Mouse (Mus musculus) cerebellum, adult 18-20 months (tissue): ENCODE results near the gene Kif2a.
A peak's percentile ranks its signal among the peaks of the same experiment; 100 is the strongest.
"Not testable (repeated sequence)": the region's sequence is repeated elsewhere in the genome, so short reads cannot be mapped to it uniquely, and the experiment has no call there.

ENCODE experiments used
- DNase-seq, 2 experiments: peaks; one replicate each; pipeline ENCODE4 v3.0.0; 2021

The Kif2a gene

DNA sequence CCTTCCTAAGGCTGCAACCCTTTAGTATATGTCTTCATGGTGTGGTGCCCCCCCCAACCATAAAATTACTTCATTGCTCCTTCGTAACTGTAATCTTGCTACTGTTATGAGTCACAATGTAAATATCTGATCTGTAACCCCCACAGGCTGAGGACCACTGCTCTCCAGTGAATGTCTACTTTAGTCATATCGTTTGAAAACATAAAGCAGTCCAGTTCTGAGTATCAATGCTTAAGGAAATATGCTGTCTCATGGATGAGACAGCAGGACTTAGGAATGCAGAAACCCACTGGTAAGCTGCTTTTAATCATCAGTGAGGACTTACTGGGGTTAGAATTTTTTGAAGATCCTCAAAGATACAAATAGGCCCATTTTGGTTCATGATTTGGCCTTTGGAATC, 2.5 kb downstream of the Kif2a start:
- DNase-seq = no peak

DNA sequence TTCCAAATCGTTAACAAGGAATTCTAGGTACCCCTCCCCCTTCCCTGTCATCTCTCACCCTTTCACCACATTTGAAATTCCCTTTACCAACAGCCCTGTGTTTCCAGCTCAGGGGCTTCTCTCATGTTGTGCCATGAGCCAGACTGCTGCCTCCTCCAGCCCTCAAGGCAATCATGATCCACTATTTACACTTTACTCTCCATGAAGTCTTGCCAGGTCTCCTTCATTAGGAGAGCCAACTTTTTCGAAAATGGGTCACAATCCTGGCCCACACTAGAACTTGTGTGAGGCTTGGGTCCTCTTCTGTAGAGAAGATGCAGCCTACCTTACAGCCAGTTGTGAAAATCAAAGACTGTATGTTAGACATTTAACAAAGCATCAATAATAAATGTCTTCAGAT, 8.0 kb downstream of the Kif2a start:
- DNase-seq = no peak

DNA sequence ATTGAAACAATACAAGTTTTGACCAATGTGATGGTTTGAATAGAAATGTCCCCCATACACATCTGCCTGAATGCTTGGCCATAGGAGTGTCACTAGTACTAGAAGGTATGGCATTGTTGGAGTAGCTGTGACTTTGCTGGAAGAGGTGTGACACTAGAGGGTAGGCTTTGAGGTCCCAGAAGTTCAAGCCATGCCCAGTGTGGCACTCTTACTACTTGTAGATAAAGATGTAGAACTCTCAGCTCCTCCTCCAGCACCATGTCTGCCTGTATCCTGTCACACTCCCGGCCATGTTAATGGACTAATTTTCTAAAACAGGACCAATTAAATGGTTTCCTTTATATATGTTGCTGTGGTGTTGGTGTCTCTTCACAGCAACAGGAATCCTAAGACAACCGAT, 10.3 kb downstream of the Kif2a start:
- no peak for DNase-seq

DNA sequence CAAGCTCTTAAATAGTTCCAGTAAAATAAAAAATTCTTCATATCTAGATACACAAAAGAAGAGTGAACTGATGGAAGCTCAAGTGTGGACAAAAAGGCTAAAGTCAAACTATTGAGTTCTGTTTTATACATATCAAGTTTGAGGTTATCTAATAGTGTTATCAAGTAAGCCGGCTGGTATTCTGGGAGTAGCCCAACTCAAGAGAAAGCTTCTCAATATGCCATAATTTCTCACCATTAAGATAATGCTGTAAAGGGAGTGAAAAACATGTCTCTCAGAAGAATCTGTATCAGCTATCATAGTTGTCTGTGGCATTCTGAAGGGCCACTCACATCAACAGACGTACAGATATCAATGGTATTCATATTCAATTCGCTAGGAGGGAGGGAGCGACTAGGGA, 13.8 kb downstream of the Kif2a start:
- DNase-seq = no peak

DNA sequence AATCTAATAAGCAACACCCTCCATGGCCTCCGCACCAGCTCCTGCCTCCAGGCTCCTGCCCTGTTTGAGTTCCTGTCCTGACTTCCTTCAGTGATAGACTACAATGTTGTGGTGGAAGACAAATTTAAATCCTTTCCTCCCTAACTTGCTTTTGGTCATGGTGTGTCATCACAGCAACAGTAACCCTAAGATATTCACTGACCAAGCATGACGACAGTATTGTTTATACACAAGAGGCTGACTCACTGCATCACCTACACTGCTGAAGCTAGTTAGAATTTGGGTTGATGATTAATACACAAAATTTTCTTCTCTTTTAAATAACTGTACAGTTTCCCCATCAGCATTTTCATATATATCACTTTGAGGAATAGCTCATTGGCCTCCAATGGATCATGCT, 18.7 kb downstream of the Kif2a start:
- no peak for DNase-seq

DNA sequence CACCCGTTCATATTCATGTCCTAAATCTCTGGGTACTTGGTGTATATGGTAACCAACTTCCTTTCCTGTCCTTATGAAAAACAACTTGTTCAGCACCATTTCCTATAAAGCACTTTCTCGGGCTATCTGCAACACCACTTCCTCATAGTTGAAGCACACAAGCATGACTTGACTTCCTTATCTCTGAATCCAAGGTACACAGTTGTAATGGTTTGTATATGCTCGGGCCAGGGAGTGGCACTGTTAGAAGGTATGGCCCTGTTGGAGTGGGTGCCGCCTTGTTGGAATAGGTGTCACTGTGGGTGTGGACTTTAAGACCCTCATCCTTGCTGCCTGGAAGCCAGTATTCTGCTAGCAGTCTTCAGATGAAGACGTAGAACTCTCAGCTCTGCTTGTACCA, 23.3 kb downstream of the Kif2a start:
- DNase-seq = no peak

DNA sequence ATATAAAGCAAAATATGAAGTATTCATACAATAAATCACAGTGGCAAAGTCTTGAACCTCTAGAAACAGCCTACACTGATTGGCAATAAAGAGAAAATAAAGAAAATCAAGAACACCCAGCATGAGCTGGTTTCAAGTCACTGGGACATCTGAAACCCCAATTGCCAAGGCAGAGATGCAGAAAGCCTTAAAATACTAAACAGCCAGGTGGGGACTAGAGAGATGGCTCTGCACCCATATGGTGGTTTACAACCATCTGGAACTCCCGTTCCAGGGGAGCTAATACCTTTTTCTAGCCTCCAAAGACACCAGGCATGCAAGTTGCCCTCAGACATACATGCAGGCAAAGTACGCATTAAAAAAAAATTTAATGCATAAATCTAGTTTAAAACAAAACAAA, 23.9 kb downstream of the Kif2a start:
- DNase-seq = peak; percentile 37 to 53

DNA sequence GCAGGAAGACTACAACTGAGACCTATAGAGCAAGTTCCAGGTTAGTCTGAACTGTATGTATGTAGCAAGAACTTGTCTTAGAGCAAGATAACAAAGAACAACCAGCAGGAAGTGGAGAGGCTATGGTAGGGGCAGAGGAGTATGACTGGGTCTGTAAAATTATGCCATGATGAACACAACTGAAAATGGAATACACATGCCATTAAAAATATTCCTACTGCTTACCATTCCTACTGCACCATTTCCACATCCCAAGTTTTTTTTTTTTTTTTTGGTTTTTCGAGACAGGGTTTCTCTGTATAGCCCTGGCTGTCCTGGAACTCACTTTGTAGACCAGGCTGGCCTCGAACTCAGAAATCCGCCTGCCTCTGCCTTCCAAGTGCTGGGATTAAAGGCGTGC, 24.4 kb downstream of the Kif2a start:
- DNase-seq = not testable (repeated sequence)

DNA sequence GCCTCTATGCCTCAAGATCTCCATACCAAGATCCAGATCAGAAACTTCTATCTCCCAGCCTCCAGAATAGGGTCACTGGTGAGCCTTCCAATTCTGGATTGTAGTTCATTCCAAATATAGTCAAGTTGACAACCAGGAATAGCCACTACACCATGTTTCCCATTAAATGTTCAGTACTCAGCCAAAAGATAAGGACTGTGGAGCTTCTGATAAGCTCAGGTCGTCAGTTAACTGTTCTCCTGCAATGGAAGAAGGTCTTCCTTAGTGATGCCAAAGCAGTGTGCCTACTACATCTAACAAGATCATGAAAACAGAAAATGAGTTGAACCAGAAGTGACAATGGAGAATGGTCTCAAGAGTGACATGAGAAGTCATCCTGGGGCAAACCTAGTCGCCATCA, 25.0 kb downstream of the Kif2a start:
- no peak for DNase-seq

DNA sequence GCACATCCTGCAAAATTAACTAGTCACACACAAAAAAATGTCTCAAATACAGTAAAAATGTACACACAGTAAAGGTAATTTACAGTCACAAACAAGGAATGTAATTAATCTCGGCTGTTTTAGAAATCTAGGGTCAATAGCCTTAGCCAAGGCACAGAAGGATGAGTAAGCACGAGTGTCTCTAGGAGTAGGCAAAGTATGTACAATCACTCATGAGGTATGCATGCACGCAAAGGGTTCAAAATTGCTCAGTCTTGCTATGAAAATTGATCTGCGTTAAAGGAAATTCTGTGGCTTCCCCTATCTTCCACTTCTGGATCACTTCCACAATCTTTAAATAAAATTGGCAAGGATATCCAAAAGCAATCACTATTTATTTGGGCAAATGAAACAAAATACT, 60.4 kb downstream of the Kif2a start:
- DNase-seq = no peak

DNA sequence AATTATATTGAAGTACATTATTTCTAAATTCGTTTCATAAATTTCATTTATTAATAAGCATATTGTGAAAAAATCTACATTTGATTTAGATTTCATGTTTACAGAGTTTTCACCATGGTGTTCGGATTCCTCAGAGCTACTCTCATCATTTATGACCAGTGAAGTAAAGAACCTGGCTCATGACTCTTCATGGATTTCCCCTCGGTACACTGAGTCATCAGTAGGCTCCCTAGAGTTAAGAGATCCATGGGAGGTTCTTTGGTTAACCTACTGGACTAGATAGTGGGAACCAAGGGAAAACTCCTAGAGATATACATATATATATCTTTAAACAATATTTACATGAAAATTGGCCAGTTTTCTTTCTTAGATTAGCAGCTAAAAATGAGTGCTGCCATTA, 61.4 kb downstream of the Kif2a start:
- no peak for DNase-seq

DNA sequence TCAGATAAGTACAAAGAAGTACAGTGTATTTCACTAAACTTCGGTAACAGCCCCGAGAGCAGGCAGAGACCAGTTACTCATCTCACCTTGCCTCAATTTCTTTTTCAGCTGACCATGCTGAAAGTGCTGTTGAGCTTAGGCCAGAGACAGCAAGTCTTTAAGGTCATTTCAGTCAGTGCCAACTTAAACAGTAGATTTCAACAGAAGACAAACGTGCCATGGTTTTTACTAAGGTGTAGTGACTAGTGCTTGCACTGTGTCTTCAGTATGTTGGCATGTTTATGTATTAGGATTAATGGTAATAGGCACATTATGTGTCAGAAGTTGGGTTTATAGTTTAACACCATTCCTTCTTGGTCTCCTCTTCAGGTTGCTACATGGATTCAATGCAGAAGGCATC, 63.6 kb downstream of the Kif2a start:
- no peak for DNase-seq

DNA sequence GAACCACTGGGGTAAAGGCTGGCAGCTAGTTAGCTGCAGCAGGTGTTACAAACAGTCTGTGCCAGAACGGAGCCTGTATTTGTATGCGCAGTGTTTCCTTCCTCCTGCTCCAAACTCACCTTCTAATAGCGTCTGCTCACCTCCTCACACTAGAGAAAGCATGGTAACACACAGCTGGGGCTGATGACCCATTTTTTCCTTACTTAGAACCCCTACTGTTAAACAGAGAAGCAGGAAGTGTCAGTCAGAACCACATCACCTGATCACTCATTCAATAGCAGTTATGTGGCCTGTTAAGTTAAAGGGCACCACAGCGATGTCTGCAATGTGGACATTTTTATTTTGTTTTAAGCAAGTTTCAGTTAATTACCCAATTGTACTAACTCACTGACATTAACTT, 64.4 kb downstream of the Kif2a start:
- no peak for DNase-seq

DNA sequence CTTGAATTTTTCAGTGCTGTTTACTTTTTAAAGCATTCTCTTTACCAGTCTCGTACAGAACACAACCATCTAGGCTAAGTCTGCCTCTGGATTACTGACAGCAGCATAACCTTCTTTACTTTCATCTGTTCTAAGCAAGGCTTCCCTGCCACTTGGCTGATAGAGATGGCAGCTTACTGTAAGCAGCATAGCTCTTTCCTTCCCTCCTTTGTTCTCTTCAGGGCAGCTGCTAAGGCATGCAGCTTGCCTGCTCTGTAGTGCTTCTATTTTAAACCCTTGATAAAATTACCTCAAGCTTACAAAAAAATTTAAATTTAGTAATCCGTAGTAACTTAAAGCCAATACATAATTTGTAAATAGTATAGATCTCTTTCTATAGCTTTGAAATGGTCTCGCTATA, 67.0 kb downstream of the Kif2a start:
- DNase-seq = no peak

DNA sequence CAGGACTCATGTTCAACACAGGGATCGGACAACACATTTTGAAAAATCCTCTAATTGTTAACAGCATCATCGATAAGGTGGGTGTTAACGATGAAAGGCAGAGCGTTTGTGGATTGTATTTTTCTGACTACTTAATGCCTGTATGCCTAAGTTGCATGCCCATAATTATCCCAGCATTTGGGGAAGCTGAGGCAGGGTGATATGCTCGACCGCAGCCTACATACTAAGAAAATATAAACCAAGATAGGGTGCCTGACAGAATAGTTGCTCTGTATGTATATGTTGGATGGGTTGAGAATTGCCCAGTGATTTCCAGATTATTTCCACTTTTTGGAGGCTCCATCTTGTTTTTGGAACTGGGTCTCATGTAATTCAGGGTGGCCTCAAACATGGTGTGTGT, 74.3 kb downstream of the Kif2a start:
- DNase-seq = no peak

DNA sequence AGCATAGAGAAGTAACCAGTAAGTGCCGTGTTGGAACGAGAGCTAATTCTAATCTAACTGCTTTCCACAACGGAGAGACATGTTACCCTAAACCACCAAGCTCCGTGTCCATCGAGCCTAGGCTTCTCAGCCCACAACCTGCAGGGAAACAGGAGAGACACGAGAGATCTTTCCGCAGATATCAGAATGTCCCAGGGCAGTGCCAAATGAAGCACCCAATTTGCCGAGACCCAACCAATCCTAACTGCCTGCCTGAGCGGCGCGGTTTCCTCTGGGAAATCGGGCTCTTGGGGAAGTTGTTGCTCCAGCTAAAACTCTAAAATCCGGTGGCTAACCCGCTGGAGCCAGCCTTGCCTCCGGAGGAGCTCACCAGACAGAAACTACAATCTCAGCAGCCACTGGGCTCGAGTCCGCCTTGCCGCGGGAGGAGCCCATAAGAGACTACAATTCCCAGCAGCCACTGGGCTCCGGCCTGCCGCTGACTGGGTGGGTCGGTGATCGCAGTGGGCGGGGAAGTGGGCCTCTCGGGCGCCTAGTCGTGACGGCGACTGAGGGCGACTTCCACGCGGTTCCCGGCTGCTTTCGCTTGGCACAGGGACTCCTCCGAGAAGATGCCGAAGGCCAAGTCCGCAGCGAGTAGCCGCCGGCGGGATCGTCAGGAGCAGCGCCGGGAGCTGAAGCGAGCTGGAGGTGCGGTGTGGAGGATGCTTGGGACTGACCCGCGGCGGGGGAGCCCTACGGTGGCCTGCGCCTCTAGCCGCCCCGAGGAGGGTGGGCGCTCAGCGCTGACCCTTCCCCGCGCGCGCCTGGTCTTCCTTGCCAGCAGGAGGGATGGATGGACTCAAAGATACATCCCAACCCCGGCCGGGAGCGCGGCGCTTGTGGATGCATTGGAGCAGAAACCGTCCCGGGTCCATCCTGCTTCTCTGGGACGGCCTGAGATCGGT, 75.1 kb downstream of the Kif2a start, which contains the start of gene Dimt1:
TSS of gene Dimt1 (plus strand) at position 534 of the 947 bp plus-strand sequence.
- DNase-seq = peak; percentile 95 to 97

DNA sequence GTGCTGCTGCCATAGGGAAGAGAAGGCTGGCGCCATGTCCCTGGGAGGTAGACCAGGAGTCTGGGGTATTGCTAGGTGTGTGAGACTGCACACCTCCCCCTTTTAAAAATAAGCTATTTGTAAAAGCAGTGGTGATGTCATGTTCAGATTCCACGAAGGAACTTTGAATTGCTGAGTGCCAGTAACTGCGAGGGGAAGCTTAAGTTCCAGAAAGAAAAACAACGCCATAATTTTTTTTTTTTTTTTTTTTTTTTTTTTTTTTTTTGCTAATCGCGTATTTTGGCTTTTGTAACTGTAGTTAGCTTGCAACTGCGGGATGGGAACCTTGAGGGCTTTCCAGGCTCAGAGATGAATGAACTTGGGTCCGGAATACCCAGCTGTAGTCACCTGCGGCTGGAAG, 76.4 kb downstream of the Kif2a start:
- no peak for DNase-seq

DNA sequence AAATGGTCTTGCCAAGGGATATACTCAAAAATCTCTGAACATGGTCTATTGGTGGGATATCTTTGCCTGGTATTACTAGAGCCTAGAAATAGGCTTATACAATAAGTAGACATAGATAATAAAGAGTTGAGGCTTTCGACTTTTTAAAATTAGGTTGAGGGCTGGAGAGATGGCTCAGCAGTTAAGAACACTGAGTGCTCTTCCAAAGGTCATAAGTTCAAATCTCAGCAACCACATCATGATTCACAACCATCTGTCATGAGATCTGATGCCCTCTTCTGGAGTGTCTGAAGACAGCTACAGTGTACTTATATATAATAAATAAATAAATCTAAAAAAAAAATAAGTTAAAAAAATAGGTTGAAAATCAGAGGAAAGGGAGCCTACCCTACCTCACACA, 79.2 kb downstream of the Kif2a start:
- DNase-seq = no peak

DNA sequence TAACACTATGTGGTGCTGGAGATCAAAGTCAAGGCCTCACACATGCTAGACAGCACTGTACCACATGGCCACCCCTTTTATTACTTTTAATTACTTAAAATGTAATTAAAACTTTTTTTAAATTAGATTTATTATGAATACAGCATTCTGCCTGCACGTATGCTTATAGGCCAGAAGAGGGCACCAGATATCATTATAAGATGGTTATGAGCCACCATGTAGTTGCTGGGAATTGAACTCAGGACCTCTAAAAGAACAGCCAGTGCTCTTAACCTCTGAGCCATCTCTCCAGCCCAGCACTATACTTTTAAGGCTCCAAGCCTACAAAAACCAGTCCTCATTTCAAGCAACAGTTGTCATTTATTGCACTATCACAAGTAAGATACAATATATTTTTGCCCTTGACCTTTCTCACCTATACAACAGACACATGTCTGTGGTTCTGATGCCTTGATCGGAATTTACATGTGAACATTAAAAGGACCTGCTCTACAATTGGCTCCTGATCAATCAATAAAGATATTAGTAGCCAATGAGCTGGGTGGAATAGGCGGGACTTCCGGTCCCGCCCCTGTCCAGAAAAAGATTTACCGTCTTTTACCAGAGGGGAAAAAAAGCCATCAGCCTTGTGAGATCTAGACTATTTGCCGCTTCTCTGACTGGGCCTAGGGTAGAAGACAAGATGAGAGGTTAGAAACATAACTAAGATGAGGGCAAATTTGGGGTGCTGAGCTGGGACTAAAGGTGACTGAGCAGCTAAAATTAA, 80.5 kb downstream of the Kif2a start:
- DNase-seq = no peak

DNA sequence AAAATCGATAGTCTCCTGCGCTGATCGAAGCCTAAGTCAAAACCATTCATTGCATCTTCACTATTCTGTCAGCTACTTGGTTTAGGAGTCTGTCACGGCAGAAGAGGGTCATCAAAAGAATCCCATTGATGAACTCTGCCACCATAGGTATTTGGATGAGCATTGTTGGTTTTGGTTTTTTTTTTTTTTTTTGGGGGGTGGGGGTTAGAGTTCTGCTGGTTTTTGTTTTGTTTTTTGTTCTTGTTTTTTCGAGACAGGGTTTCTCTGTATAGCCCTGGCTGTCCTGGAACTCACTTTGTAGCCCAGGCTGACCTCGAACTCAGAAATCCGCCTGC, 84.8 kb downstream of the Kif2a start:
- no peak for DNase-seq

DNA sequence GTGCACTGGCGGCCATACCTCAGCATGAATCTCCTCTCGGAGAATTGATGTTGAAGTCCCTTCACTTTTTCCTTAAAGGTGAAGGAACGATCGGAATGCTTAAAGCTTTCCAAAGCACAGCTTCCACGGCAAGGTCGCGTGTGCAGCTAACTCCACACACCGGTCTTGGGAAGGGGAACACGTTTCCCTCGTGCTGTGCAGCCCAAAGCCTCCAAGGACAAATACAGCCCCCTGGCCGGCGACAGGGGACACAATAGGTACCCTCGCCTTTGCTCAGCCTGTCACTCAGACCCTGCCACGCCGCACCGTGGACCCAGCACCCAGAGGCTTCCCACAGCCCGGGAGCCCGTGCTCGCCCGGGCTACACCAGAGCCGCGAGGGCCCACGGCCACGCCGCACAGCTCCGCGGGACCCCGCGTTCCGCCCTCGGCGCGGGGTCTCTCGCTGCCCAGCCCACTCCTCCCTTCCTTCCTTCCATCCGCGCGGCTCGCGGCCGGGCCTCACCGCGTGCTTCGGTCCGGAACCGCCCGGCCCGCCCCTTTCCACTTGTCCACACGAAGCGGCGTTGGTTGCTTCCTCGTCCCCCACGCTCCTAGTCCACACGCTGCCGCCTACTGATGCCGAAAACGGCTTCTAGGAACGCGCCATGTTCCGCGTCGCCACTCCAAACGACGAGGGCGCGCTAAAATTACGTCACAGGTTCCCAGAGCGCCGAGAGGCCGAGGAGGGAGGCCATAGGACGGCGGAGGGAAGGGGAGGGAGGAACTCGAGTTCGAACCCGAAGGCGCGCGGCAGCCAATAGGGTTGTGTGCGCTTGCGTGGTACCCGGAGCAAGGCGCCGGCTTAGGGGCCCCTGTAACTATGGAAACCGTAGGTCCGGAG, 85.4 kb downstream of the Kif2a start, which contains the start of gene Ipo11:
TSS of gene Ipo11 (minus strand) at position 703 of the 882 bp plus-strand sequence.
- DNase-seq = peak; percentile 90 to 94

DNA sequence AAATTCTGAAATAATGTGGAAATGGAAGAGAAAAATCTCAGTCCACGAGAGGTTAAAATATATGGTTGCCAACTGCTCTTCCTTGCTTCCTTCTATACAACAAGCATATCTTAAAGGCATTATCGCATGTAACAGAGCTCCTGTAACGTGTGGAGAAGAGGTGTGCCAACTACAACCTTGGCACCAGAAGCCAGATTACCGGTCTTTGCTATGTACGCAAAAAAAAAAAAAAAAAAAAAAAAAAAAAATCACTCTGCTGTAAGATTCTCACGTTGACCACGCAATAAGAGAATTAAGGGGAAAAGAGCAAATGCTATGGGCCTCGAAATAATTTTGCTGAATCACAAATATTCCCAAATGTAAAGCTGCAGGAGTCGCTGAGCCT, 86.1 kb downstream of the Kif2a start:
- DNase-seq = no peak

DNA sequence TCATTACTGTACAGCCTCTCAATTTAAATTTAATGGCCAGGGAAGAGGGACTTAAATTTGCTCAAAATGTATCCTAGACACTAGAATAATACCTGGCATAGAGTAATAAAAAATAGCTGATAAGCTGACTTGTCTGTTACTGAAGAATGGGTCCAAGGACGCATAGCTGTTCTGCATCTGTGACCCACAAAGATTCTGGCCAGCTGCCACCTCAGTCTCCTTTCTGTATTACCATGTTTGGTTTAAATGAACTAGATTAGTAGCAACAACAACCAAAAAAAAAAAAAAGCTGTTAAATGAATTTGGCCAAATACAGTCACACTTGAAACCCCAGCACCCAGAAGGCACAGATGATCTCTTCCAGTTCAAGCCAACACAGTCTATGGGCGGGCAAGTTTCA, 92.7 kb downstream of the Kif2a start:
- DNase-seq = peak; percentile 14 to 17
